Mouse (Mus musculus) adrenal gland, postnatal 36 days (tissue): ENCODE measurements around the gene Zbtb8b. TPM values are rescaled to one million over a fixed set of nuclear protein-coding genes. Genes with fewer than 3 reads are reported as not detected.

Experiments used
- DNase-seq, 2 experiments: peaks; one replicate each; pipeline ENCODE4 v3.0.0; 2021; ENCODE audit warnings: mixed read lengths in 1 of 2
- total RNA-seq, 2 experiments: library from RNA; stranded (reverse); gene quantifications; 2 replicates each; pipeline ENCODE4 v1.2.3; 2021

The Zbtb8b gene
- total RNA-seq, 2 experiments from 2014 or later: 0.10 to 0.13 TPM

GRCm38 (mm10) chr4:129375821-129376220 lies 64.8 kb downstream of the Zbtb8b start:
- no peak for DNase-seq

Other genes starting within 250 kb of the Zbtb8b start
- 10 to 100 TPM; 15.6 to 19.5 TPM for gene C77080, start 179.4 kb downstream of the Zbtb8b start, total RNA-seq
- gene Sync, start 153.2 kb downstream of the Zbtb8b start, total RNA-seq: under 1 TPM; 0.56 to 0.86 TPM
- 100 to 1,000 TPM; 147 TPM for gene Rbbp4, start 105.5 kb downstream of the Zbtb8b start, total RNA-seq
- 10 to 100 TPM; 47.3 to 61.4 TPM for gene Zbtb8os, start 105.2 kb downstream of the Zbtb8b start, total RNA-seq
- 1 to 10 TPM; 6.1 to 9.8 TPM for gene Zbtb8a, start 62.7 kb downstream of the Zbtb8b start, total RNA-seq
- 10 to 100 TPM; 58.1 to 69.5 TPM for gene Bsdc1, start 20.7 kb upstream of the Zbtb8b start, total RNA-seq
- not detected for gene Tssk3, start 50.2 kb upstream of the Zbtb8b start, total RNA-seq
- not detected for gene Fam229a, start 50.3 kb upstream of the Zbtb8b start, total RNA-seq
- 10 to 100 TPM; 53.0 to 56.9 TPM for gene Marcksl1, start 72.7 kb upstream of the Zbtb8b start, total RNA-seq
- 10 to 100 TPM; 49.2 to 59.8 TPM for gene Hdac1, start 101.9 kb upstream of the Zbtb8b start, total RNA-seq
- gene Lck, start 132.8 kb upstream of the Zbtb8b start, total RNA-seq: 1 to 10 TPM; 2.7 to 5.2 TPM
- 10 to 100 TPM; 41.9 to 46.2 TPM for gene Fam167b, start 137.7 kb upstream of the Zbtb8b start, total RNA-seq
- 100 to 1,000 TPM; 187 to 192 TPM for gene Eif3i, start 159.8 kb upstream of the Zbtb8b start, total RNA-seq
- 10 to 100 TPM; 93.0 to 96.7 TPM for gene Tmem234, start 159.8 kb upstream of the Zbtb8b start, total RNA-seq
- 1 to 10 TPM in 1 of 2 experiments, under 1 TPM in 1; 0.73 to 2.6 TPM for gene Dcdc2b, start 173.4 kb upstream of the Zbtb8b start, total RNA-seq
- gene Iqcc, start 178.2 kb upstream of the Zbtb8b start, total RNA-seq: 10 to 100 TPM; 26.2 to 28.0 TPM
- gene Ccdc28b, start 183.1 kb upstream of the Zbtb8b start, total RNA-seq: 10 to 100 TPM; 32.8 to 34.2 TPM
- 10 to 100 TPM; 61.0 to 69.8 TPM for gene Txlna, start 200.2 kb upstream of the Zbtb8b start, total RNA-seq
- gene Kpna6, start 231.9 kb upstream of the Zbtb8b start, total RNA-seq: 10 to 100 TPM; 88.8 to 97.9 TPM